Mouse (Mus musculus) cerebellum, postnatal 4 days (tissue): Measurements from ENCODE around the gene Oaz3.

Experiments used
- DNase-seq, 2 experiments: peaks; one replicate each; pipeline ENCODE4 v3.0.0; 2022; ENCODE audit warnings: low spot score in 2 of 2, mixed read lengths in 1 of 2

Oaz3 gene

DNA sequence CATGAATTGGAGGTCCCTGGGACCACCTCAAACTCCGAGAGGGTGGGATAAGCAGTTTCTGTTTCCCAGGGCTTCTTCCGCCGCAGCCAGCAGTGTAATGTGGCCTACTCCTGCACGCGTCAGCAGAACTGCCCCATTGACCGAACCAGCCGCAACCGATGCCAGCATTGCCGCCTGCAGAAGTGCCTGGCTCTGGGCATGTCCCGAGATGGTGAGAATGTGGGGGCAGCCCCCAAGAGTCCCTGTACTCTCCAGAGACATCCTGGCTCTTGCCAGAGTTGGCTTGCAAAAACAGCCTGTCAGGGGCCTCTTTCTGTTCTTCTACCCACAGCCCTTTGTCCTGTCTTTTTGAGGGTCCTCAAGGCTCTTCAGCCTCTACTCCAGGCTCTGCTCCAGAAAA, 56.3 kb downstream of the Oaz3 start:
- DNase-seq, result no peak

- no peak for DNase-seq
Observed at GRCm38 (mm10) chr3:94386671-94387070, 57.0 kb downstream of the Oaz3 start.

DNA sequence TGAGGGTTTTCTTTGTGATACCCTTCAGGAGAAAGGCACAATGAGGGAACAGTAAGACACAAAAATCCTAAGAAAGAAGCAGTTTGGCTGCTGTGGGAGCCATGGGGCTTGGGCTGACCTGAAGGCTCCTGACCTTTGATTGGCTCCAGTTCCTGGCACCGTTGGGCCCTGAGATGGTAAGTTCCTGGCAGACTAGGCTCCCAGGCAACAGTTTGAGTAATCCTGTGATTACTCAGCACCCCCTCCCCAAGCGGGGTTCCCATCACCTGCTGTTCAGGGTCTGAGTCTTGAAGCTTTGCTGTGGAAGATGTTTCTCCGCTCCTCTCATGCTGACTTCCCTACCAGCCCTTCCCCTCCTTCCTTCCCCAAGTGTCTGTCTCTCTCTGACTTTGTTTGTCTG, 60.2 kb downstream of the Oaz3 start:
- no peak for DNase-seq
